Mouse (Mus musculus) hematopoietic stem cell, adult 5-6 weeks (primary cell): Measurements from ENCODE around the gene Hist1h4f. TPM values are rescaled to one million over a fixed set of nuclear protein-coding genes. Genes with fewer than 3 reads are reported as not detected.
"Not testable (repeated sequence)": the region's sequence is repeated elsewhere in the genome, so short reads cannot be mapped to it uniquely, and the experiment has no call there.

Source experiments
- ATAC-seq, 2 experiments: fragments of 125-278 bp in 1 of 2; replicated peaks in 1 of 2; 2 replicates each; pipeline ENCODE4 v1.8.0; 2016 to 2017; ENCODE audit warnings: inconsistent platforms in 2 of 2, mild to moderate bottlenecking in 2 of 2, moderate number of reproducible peaks in 2 of 2, low read depth in 1 of 2, moderate TSS enrichment in 1 of 2; ENCODE audit not compliant: low FRiP score in 2 of 2, poor library complexity in 2 of 2, severe bottlenecking in 2 of 2, insufficient read depth in 1 of 2, low TSS enrichment in 1 of 2
- total RNA-seq: library from RNA; stranded (forward); fragments of 172-1452, 232-1000 nt; gene quantifications from 2 replicates; pipeline ENCODE4 v1.2.3, GENCODE M21; 2017

The Hist1h4f gene
- total RNA-seq, 1 experiment from 2014 or later = 943 TPM

DNA sequence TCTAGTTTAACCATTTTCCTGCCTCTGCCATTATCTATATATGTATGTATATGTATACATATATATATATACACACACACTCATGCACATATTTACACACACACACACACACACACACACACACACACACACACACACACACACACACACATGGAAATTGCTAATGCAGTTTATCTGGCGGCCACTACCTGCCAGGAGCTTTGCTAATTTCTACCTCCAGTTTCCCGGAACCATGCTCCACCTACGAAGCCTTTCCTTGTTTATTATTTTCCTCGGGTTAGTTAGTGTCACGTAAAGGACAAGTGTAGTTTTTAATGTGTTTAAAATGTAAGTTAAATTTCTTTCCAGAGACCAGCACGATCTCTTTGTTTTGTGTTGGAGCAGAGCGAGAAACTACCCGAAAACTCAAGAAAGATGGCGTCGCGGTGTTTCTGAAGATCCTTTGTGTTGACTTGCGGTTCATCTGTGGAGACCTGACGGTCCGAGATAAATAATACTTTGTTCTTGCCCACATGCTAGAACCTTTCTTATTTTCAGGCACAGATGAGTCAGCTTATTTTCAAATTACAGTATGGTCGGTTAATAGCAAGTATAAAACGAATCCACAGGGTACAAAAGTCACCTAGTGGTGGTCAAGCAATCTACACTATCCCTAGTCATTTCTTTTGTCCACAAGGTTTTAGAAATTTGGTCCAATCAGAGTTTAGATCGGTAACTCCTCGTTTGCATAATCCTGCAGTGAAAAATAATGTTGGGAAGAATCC lies 11.4 kb upstream of the Hist1h4f start:
- peak; percentile 50 to 58; a peak in 3 of 4 replicates for ATAC-seq

GRCm38 (mm10) chr13:23561883-23562659 lies 10.6 kb upstream of the Hist1h4f start, which contains the start of gene Hist1h3e:
Hist1h3e (minus strand) TSS chr13:23562369.
- peak; percentile 89 to 94 for ATAC-seq

- peak in 1 of 2 experiments; percentile 38; a peak in 3 of 4 replicates for ATAC-seq
These were observed 10.1 kb upstream of the Hist1h4f start for GRCm38 (mm10) chr13:23561531-23561882.

GRCm38 (mm10) chr13:23560699-23561098 lies 9.3 kb upstream of the Hist1h4f start:
- not testable (repeated sequence) for ATAC-seq

GRCm38 (mm10) chr13:23556906-23557305 lies 5.5 kb upstream of the Hist1h4f start:
- no peak for ATAC-seq

- ATAC-seq = peak; percentile 51 to 56
These were observed 4.5 kb upstream of the Hist1h4f start for GRCm38 (mm10) chr13:23555839-23556416.

- peak; percentile 51 to 63 for ATAC-seq
These were observed 3.7 kb upstream of the Hist1h4f start for GRCm38 (mm10) chr13:23554925-23555838.

GRCm38 (mm10) chr13:23554393-23554792 lies 2.9 kb upstream of the Hist1h4f start:
- ATAC-seq = no peak

- ATAC-seq = no peak
These were observed 1.5 kb upstream of the Hist1h4f start, which contains the start of gene Hist1h1d for GRCm38 (mm10) chr13:23552962-23553361. Hist1h1d (plus strand) TSS chr13:23553262.

DNA sequence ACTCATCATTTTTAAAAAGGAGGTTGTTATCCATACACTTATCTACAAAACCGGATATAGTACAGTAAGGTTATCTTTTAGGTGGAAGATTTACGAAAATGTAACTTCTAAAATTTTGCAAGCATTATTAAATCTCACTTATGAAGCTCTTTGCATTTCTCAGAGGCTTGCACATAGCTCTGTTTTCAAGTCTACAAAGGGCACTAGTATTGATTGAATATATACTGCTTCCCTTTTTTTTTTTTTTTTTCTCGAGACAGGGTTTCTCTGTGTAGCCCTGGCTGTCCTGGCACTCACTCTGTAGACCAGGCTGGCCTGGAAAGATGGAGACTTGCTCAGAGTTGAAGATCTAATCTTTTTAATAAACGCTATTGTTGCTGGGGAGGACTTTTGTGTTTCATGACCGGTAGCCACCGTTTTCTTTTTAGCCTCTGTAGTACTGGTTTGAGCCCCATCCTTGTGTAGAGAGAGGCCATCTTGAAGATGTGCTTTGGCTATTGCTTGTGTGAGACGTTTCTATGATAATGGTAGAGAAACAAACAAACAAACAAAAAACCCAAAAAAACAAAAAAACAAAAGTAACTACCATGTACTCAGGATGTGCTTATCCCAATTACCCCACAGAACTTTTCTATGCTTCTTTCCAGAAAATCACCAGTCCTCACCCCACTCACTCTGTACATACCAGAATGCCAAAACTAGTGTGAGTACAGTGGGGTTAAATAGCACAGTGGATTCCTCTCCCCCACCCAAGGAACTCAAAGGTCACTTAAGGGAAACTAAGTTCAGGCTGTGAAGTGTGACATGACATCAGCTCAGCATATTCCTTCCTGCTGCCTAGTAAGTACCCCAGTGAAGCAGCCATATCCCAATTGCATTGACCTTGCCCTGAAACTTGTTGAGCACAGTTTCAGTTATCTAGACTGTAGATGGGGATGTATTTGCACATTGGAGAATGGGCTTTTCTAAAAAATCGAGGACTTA lies 775 bp upstream of the Hist1h4f start:
- no peak for ATAC-seq

- no peak for ATAC-seq
These were observed 695 bp downstream of the Hist1h4f start for GRCm38 (mm10) chr13:23550761-23551145.

- ATAC-seq = no peak
These were observed 4.8 kb downstream of the Hist1h4f start for GRCm38 (mm10) chr13:23546694-23547093.

DNA sequence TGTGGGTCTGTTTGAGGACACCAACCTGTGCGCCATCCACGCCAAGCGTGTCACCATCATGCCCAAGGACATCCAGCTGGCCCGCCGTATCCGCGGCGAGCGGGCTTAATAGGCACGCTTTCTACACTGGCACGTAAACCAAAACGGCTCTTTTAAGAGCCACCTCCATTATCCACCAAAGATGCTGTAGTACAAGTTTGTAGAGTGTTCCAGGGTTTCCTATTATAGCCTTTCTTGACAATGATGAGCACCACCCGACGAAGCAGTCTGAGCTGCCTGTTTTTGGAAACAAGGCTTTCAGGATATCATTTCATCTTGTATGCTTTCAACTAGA lies 6.7 kb downstream of the Hist1h4f start:
- peak; percentile 13 to 14; a peak in 2 of 4 replicates for ATAC-seq

GRCm38 (mm10) chr13:23543965-23544786 lies 7.3 kb downstream of the Hist1h4f start, which contains the start of gene Hist1h3f:
Hist1h3f (plus strand) TSS chr13:23544052.
- ATAC-seq = peak; percentile 77 to 86

DNA sequence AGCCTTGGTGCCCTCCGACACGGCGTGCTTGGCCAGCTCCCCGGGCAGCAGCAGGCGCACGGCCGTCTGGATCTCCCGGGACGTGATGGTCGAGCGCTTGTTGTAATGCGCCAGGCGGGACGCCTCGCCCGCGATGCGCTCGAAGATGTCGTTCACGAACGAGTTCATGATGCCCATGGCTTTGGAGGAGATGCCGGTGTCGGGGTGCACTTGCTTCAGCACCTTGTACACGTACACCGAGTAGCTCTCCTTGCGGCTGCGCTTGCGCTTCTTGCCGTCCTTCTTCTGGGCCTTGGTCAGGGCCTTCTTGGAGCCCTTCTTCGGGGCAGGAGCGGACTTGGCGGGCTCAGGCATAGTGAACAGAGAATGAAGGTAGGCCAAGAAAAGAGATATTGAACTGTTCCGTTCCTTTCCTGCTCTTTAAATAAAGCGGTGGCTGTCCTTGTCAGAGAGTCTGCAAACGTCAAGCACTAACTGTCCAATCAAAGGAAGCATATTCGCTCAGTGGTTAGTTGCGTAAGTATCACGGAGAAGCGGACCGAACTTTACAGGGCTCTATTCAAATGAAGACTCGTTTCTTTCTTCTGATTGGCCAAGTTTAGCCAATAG lies 8.3 kb downstream of the Hist1h4f start, which contains the start of gene Hist1h2bh:
Hist1h2bh (minus strand) TSS at position 394 of the 609 bp plus-strand sequence.
- ATAC-seq = peak; percentile 95 to 97
